Mouse (Mus musculus) liver, embryonic 13.5 days (tissue): ENCODE results near the gene Ska2. TPM values are rescaled to one million over a fixed set of nuclear protein-coding genes. Genes with fewer than 3 reads are reported as not detected.

ENCODE experiments used
- ATAC-seq: fragments of 200-750 bp; cut with Nextera tagmentation; 2 replicates; pipeline ENCODE4 v1.8.0; 2017; ENCODE audit warnings: low read depth, mild to moderate bottlenecking, moderate number of reproducible peaks, moderate library complexity
- DNase-seq: peaks from one replicate; pipeline ENCODE4 v3.0.0; 2022
- H3K27ac ChIP-seq: fragments of 300-500 bp; sonication (generic); 2 replicates; pipeline ENCODE4 v1.5.1; 2015; ENCODE audit warnings: moderate library complexity, mild to moderate bottlenecking, inconsistent platforms
- H3K27me3 ChIP-seq: fragments of 300-500 bp; sonication (generic); 2 replicates; pipeline ENCODE4 v1.6.1; 2015; ENCODE audit warnings: mild to moderate bottlenecking, inconsistent platforms
- H3K36me3 ChIP-seq: fragments of 300-500 bp; sonication (generic); 2 replicates; pipeline ENCODE4 v1.6.1; 2015; ENCODE audit warnings: mild to moderate bottlenecking, inconsistent platforms
- H3K4me1 ChIP-seq: fragments of 300-500 bp; sonication (generic); replicated peaks from 2 replicates; pipeline ENCODE4 v1.6.1; 2015; ENCODE audit warnings: inconsistent platforms
- H3K4me2 ChIP-seq: fragments of 300-500 bp; sonication (generic); 2 replicates; pipeline ENCODE4 v1.6.1; 2015; ENCODE audit warnings: inconsistent platforms, mild to moderate bottlenecking, moderate library complexity
- H3K4me3 ChIP-seq: fragments of 300-500 bp; sonication (generic); replicated peaks from 2 replicates; pipeline ENCODE4 v1.5.1; 2015; ENCODE audit warnings: mild to moderate bottlenecking, inconsistent platforms
- H3K9ac ChIP-seq: fragments of 300-500 bp; sonication (generic); 2 replicates; pipeline ENCODE4 v1.6.1; 2015; ENCODE audit warnings: mild to moderate bottlenecking, inconsistent platforms
- H3K9me3 ChIP-seq: fragments of 300-500 bp; sonication (generic); replicated peaks from 2 replicates; pipeline ENCODE4 v1.6.1; 2016; ENCODE audit warnings: inconsistent platforms
- WGBS: fragments of 180-500 bp; shearing (Covaris S2); methylation state at CpG from one replicate; pipeline ENCODE4 v1.1.7; 2015; ENCODE audit not compliant: insufficient replicate concordance; 5-methylcytosine and 5-hydroxymethylcytosine counted together
- polyA plus RNA-seq: library from polyadenylated mRNA; unstranded; fragments of >200 nt; fragmentation: Nextera tagmentation; extraction: Ambion mirVana; gene quantifications from 2 replicates; pipeline ENCODE4 v1.2.1, GENCODE M21; 2015

Gene Ska2
- polyA plus RNA-seq, 1 experiment from 2014 or later, result 26.8 TPM

GRCm38 (mm10) chr11:87109519-87110171 is 611 bp downstream of the Ska2 start:
- ATAC-seq (no peak), DNase-seq (peak; percentile 23)
- H3K4me2 ChIP-seq, result peak overlapping the region; percentile 70
- H3K27me3 ChIP-seq, result no peaks in the 10 kb centered on the region
- H3K4me1 ChIP-seq, result peaks cover 31% of the 10 kb centered on the region
- H3K36me3 ChIP-seq, result peaks cover 39% of the 10 kb centered on the region
- H3K4me3 ChIP-seq, result peak overlapping the region; percentile 96
- H3K9me3 ChIP-seq, result no peaks in the 10 kb centered on the region
- H3K27ac ChIP-seq, result peak overlapping the region; percentile 88
- H3K9ac ChIP-seq, result peak overlapping the region; percentile 96
- under 1% methylated on average over 42 of the region's 42 CpGs for WGBS

GRCm38 (mm10) chr11:87110172-87110909 is 1.3 kb downstream of the Ska2 start:
- no peak for ATAC-seq
- H3K4me3 ChIP-seq, result peak overlapping the region; percentile 96
- peak overlapping the region; percentile 96 for H3K9ac ChIP-seq
- 6% methylated on average over 9 of the region's 9 CpGs for WGBS
- H3K27me3 ChIP-seq, result no peaks in the 10 kb centered on the region
- H3K4me2 ChIP-seq, result peak overlapping the region; percentile 70
- DNase-seq, result no peak
- H3K27ac ChIP-seq, result peak overlapping the region; percentile 88
- peaks cover 39% of the 10 kb centered on the region for H3K36me3 ChIP-seq
- H3K4me1 ChIP-seq, result peaks cover 31% of the 10 kb centered on the region
- no peaks in the 10 kb centered on the region for H3K9me3 ChIP-seq

- Histone ChIP-seq H3K9me3 (no peaks in the 10 kb centered on the region), H3K36me3 (peaks cover 68% of the 10 kb centered on the region)
- WGBS, result 73% methylated on average over 8 of the region's 8 CpGs
These were observed 12.8 kb downstream of the Ska2 start for GRCm38 (mm10) chr11:87121864-87122263.

GRCm38 (mm10) chr11:87125562-87125961 is 16.5 kb downstream of the Ska2 start:
- no peak overlapping the region for H3K4me3 ChIP-seq
- no peaks in the 10 kb centered on the region for H3K27me3 ChIP-seq
- ATAC-seq, result no peak
- peak overlapping the region; percentile 62; the same call in 1 of the 2 replicates for H3K9ac ChIP-seq
- peaks cover 29% of the 10 kb centered on the region for H3K4me1 ChIP-seq
- no peak for DNase-seq
- H3K36me3 ChIP-seq, result peaks cover 46% of the 10 kb centered on the region
- H3K4me2 ChIP-seq, result peak overlapping the region; percentile 89
- peak overlapping the region; percentile 47; the same call in 1 of the 2 replicates for H3K27ac ChIP-seq
- H3K9me3 ChIP-seq, result no peaks in the 10 kb centered on the region
- 59% methylated on average over 4 of the region's 4 CpGs for WGBS

More at GRCm38 (mm10) chr11:87121864-87122263, 12.8 kb downstream of the Ska2 start:
- Histone ChIP-seq H3K27ac (no peak overlapping the region), H3K4me2 (no peak overlapping the region), H3K4me1 (peaks cover 16% of the 10 kb centered on the region), H3K4me3 (no peak overlapping the region), H3K9ac (no peak overlapping the region), H3K27me3 (no peaks in the 10 kb centered on the region)
- ATAC-seq (no peak), DNase-seq (no peak)

- H3K4me1 ChIP-seq, result peaks cover 29% of the 10 kb centered on the region
- no peaks in the 10 kb centered on the region for H3K9me3 ChIP-seq
- no peak for DNase-seq
- H3K9ac ChIP-seq, result peak overlapping the region; percentile 62
- peak overlapping the region; percentile 89 for H3K4me2 ChIP-seq
- ATAC-seq, result no peak
- H3K36me3 ChIP-seq, result peaks cover 44% of the 10 kb centered on the region
- H3K4me3 ChIP-seq, result peak overlapping the region; percentile 99
- no peaks in the 10 kb centered on the region for H3K27me3 ChIP-seq
- WGBS, result 3% methylated on average over 12 of the region's 12 CpGs
- H3K27ac ChIP-seq, result peak overlapping the region; percentile 74
These were observed 17.3 kb downstream of the Ska2 start for GRCm38 (mm10) chr11:87126281-87126823.

GRCm38 (mm10) chr11:87126824-87127816 is 18.1 kb downstream of the Ska2 start, which contains the start of gene Trim37:
Trim37 (plus strand) TSS chr11:87127077.
- peak; percentile 92 for ATAC-seq
- H3K27me3 ChIP-seq, result no peaks in the 10 kb centered on the region
- peaks cover 29% of the 10 kb centered on the region for H3K4me1 ChIP-seq
- DNase-seq, result peak; percentile 85
- peak within 1 kb of the TSS; percentile 97 for H3K9ac ChIP-seq
- peak within 1 kb of the TSS; percentile 97 for H3K27ac ChIP-seq
- peak within 1 kb of the TSS; percentile 89 for H3K4me2 ChIP-seq
- H3K36me3 ChIP-seq, result peaks cover 38% of the 10 kb centered on the region
- H3K4me3 ChIP-seq, result peak within 1 kb of the TSS; percentile 99
- under 1% methylated on average over 103 of the region's 105 CpGs for WGBS
- no peaks in the 10 kb centered on the region for H3K9me3 ChIP-seq

GRCm38 (mm10) chr11:87136233-87136632 is 27.2 kb downstream of the Ska2 start:
- H3K27ac ChIP-seq, result no peak overlapping the region
- no peaks in the 10 kb centered on the region for H3K27me3 ChIP-seq
- H3K4me2 ChIP-seq, result no peak overlapping the region
- no peak for DNase-seq
- no peak overlapping the region for H3K9ac ChIP-seq
- no peak overlapping the region for H3K4me3 ChIP-seq
- no peak for ATAC-seq
- 80% methylated on average over 4 of the region's 4 CpGs for WGBS
- H3K4me1 ChIP-seq, result no peaks in the 10 kb centered on the region
- peaks cover 40% of the 10 kb centered on the region for H3K36me3 ChIP-seq
- no peaks in the 10 kb centered on the region for H3K9me3 ChIP-seq

- no peaks in the 10 kb centered on the region for H3K4me1 ChIP-seq
- H3K36me3 ChIP-seq, result peaks cover 33% of the 10 kb centered on the region
- no peak overlapping the region for H3K9ac ChIP-seq
- no peak for ATAC-seq
- DNase-seq, result no peak
- no peaks in the 10 kb centered on the region for H3K27me3 ChIP-seq
- H3K9me3 ChIP-seq, result no peaks in the 10 kb centered on the region
- H3K27ac ChIP-seq, result no peak overlapping the region
- no peak overlapping the region for H3K4me2 ChIP-seq
- 73% methylated on average over 2 of the region's 2 CpGs for WGBS
- H3K4me3 ChIP-seq, result no peak overlapping the region
These were observed 49.0 kb downstream of the Ska2 start for GRCm38 (mm10) chr11:87158012-87158411.

- Histone ChIP-seq H3K27me3 (no peaks in the 10 kb centered on the region), H3K36me3 (peaks cover 53% of the 10 kb centered on the region), H3K9me3 (no peaks in the 10 kb centered on the region), H3K4me3 (no peak overlapping the region), H3K27ac (no peak overlapping the region), H3K9ac (no peak overlapping the region), H3K4me2 (no peak overlapping the region), H3K4me1 (no peaks in the 10 kb centered on the region)
- ATAC-seq (no peak), DNase-seq (no peak)
- 88% methylated on average over 4 of the region's 4 CpGs for WGBS
These were observed 53.7 kb downstream of the Ska2 start for GRCm38 (mm10) chr11:87162687-87163086.

- Histone ChIP-seq H3K36me3 (peaks cover 63% of the 10 kb centered on the region), H3K4me3 (no peak overlapping the region), H3K9ac (no peak overlapping the region), H3K4me1 (no peaks in the 10 kb centered on the region), H3K27me3 (no peaks in the 10 kb centered on the region), H3K9me3 (no peaks in the 10 kb centered on the region), H3K4me2 (no peak overlapping the region), H3K27ac (no peak overlapping the region)
- no peak for DNase-seq
- ATAC-seq, result no peak
These were observed 54.7 kb downstream of the Ska2 start for GRCm38 (mm10) chr11:87163751-87164150.
